Mouse (Mus musculus): ENCODE data around the gene Gm10230.
"Not testable (repeated sequence)": the region's sequence is repeated elsewhere in the genome, so short reads cannot be mapped to it uniquely, and the experiment has no call there.

The Gm10230 gene

DNA sequence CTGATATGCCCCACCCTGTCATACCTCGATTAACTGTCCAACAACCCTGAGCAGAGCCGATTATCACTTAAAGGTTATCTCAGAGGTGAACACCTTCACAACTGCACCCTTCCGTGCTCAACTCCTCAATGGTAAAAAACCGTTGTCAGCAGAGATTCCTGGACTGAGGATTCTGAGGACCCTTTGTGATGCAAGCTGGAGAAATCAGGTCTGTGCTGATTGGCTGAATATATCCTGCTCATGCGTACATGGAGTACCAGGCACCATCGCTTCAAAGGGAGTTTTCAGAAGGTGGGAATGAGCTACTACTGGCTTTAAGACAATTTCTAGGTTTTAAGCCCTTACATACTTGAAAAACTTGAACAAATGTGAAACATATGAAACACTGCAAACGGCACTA, at the start of gene Gm10230:
Gm10230 (minus strand) TSS at position 101 of the 400 bp plus-strand sequence.
- DNase-seq (ENCODE audit: low read depth, low spot score), result not testable (repeated sequence)
